Mouse (Mus musculus): ENCODE results near the gene Olfr901. TPM values are rescaled to one million over a fixed set of nuclear protein-coding genes. Genes with fewer than 3 reads are reported as not detected.
"Not testable (repeated sequence)": the region's sequence is repeated elsewhere in the genome, so short reads cannot be mapped to it uniquely, and the experiment has no call there.

Olfr901 gene
- not detected in 2 replicates for polyA plus RNA-seq (2016; fragmentation: Nextera tagmentation; extraction: Ambion mirVana)

- no peak within 1 kb of the TSS for H3K27ac ChIP-seq (replicated peaks)
- 86% methylated on average over 1 of the region's 1 CpGs for WGBS
These were observed at the start of gene Olfr901 for GRCm38 (mm10) chr9:38429155-38429554. TSS of gene Olfr901 (plus strand) at chr9:38429455.

DNA sequence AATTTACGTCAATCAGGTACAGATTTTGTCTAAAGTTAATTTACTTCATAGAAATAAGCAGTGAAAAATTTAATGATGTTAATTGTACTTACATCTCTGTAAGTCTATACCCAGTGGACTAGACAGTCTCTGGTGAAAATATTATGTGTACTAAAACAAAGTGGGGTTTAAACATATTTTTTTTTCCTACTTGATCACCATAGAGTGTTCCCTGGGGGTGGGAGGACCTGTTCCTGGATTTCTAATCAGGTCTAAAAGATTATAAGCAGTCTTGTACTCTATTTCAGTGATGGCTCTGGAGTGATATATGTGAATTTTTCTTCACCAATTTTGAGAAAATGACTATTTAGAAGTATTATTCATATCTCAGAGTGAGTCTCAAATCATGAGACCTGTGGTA, 27.9 kb upstream of the Olfr901 start, which contains the start of gene Olfr147:
Olfr147 (plus strand) TSS at position 301 of the 400 bp plus-strand sequence.
- Histone ChIP-seq H3K27me3 (replicated peaks; ENCODE audit: low read depth, poor library complexity, severe bottlenecking) (no peaks in the 10 kb centered on the region), H3K36me3 (replicated peaks) (no peaks in the 10 kb centered on the region), H3K4me3 (no peak within 1 kb of the TSS), H3K27ac (replicated peaks) (no peak within 1 kb of the TSS), H3K4me1 (no peaks in the 10 kb centered on the region), H3K9me3 (no peaks in the 10 kb centered on the region)
- WGBS: 92% methylated on average over 1 of the region's 1 CpGs
- DNase-seq (ENCODE audit: low spot score): no peak

More at GRCm38 (mm10) chr9:38429155-38429554, at the start of gene Olfr901:
- Histone ChIP-seq H3K9me3 (no peaks in the 10 kb centered on the region), H3K4me3 (no peak within 1 kb of the TSS), H3K36me3 (replicated peaks) (no peaks in the 10 kb centered on the region), H3K4me1 (no peaks in the 10 kb centered on the region), H3K27me3 (replicated peaks; ENCODE audit: low read depth, poor library complexity, severe bottlenecking) (no peaks in the 10 kb centered on the region)
- no peak for DNase-seq (ENCODE audit: low spot score)

DNA sequence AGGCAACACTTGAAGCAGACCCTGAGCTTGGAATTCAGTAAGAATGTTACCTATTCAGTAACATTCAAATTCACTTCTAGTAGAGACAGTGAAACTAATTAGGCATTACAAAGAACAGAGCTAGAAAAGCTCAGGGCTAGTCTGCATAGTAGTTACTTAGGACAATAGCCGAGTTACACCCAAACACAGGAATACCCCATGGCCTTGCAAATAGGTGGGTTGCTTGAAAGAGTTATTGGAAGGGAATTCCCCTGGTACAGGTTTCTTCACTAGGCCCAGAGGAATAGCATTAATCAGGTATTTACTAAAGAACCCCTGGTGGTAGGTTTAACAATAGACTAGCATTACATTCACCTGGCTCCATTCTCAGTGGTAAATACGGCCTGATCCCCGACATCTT, 21.8 kb upstream of the Olfr901 start:
- H3K27me3 ChIP-seq (replicated peaks; ENCODE audit: low read depth, poor library complexity, severe bottlenecking); H3K4me1 ChIP-seq; H3K4me3 ChIP-seq; H3K27ac ChIP-seq (replicated peaks); H3K36me3 ChIP-seq (replicated peaks); H3K9me3 ChIP-seq; DNase-seq (ENCODE audit: low spot score): not testable (repeated sequence)
- 94% methylated on average over 3 of the region's 3 CpGs for WGBS

DNA sequence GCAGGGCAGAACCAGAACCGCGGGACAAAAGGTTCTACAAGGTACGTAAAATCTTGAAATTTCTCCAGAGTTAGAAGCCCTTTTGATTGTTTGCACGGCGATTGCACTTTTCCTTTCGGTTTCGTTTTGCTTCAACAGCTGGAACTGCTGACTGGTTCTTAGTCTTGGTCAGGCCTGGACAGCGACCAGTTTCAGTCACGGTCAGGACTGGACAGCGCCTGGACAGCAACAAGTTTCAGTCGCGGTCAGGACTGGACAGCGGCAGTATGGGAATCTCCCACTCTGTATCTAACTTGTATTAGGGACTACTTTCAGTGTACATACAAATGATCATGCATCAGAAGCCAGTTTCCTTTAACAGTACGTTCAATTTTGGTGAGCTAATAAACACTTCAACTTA, 15.8 kb upstream of the Olfr901 start:
- not testable (repeated sequence) for H3K4me3 ChIP-seq
- WGBS: 93% methylated on average over 14 of the region's 14 CpGs

GRCm38 (mm10) chr9:38423801-38424200, 5.5 kb upstream of the Olfr901 start:
- H3K27me3 ChIP-seq (replicated peaks; ENCODE audit: low read depth, poor library complexity, severe bottlenecking): no peaks in the 10 kb centered on the region
- DNase-seq (ENCODE audit: low spot score): no peak
- H3K27ac ChIP-seq (replicated peaks): no peak overlapping the region
- no peaks in the 10 kb centered on the region for H3K36me3 ChIP-seq (replicated peaks)
- no peaks in the 10 kb centered on the region for H3K4me1 ChIP-seq
- H3K4me3 ChIP-seq: no peak overlapping the region
- H3K9me3 ChIP-seq: no peaks in the 10 kb centered on the region

More for the DNA sequence above, 15.8 kb upstream of the Olfr901 start:
- not testable (repeated sequence) for H3K27me3 ChIP-seq (replicated peaks; ENCODE audit: low read depth, poor library complexity, severe bottlenecking); H3K4me1 ChIP-seq; H3K36me3 ChIP-seq (replicated peaks); H3K27ac ChIP-seq (replicated peaks); H3K9me3 ChIP-seq
- DNase-seq (ENCODE audit: low spot score): peak; percentile 54

GRCm38 (mm10) chr9:38427026-38427425, 2.2 kb upstream of the Olfr901 start:
- no peak overlapping the region for H3K4me3 ChIP-seq
- H3K27ac ChIP-seq (replicated peaks): no peak overlapping the region
- H3K9me3 ChIP-seq: no peaks in the 10 kb centered on the region
- 56% methylated on average over 1 of the region's 1 CpGs for WGBS
- no peak for DNase-seq (ENCODE audit: low spot score)
- no peaks in the 10 kb centered on the region for H3K4me1 ChIP-seq
- no peaks in the 10 kb centered on the region for H3K27me3 ChIP-seq (replicated peaks; ENCODE audit: low read depth, poor library complexity, severe bottlenecking)
- H3K36me3 ChIP-seq (replicated peaks): no peaks in the 10 kb centered on the region

- 87% methylated on average over 5 of the region's 5 CpGs for WGBS
- H3K27ac ChIP-seq (replicated peaks): no peak within 1 kb of the TSS
- DNase-seq (ENCODE audit: low spot score): no peak
These were observed 18.1 kb downstream of the Olfr901 start, which contains the start of gene Olfr902 for GRCm38 (mm10) chr9:38447352-38447751. TSS of gene Olfr902 (plus strand) at chr9:38447652.

DNA sequence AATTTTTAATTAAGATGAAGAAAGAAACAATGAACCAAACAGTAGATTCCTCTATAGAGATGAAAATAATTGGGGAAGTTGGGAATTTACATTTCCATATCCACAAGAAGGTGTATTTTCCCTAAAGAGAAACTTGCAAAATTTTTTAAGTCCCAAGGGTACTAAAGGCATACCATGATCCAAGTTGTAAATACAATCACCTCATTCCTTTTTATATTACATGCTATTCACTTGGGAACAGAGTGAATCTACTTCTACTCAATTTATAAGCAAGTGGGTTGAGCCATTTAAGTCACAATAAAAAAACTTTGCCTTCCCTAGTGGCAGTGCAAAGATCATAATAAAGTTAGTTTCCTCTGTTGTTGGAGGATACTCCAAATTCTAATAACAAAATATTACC, 33.6 kb downstream of the Olfr901 start, which contains the start of gene Olfr904:
Olfr904 (plus strand) TSS at position 301 of the 400 bp plus-strand sequence.
- Histone ChIP-seq H3K9me3 (no peaks in the 10 kb centered on the region), H3K4me3 (no peak within 1 kb of the TSS), H3K27me3 (replicated peaks; ENCODE audit: low read depth, poor library complexity, severe bottlenecking) (no peaks in the 10 kb centered on the region), H3K27ac (replicated peaks) (no peak within 1 kb of the TSS), H3K36me3 (replicated peaks) (no peaks in the 10 kb centered on the region), H3K4me1 (no peaks in the 10 kb centered on the region)
- no peak for DNase-seq (ENCODE audit: low spot score)

More at GRCm38 (mm10) chr9:38447352-38447751, 18.1 kb downstream of the Olfr901 start, which contains the start of gene Olfr902:
- Histone ChIP-seq H3K9me3 (no peaks in the 10 kb centered on the region), H3K4me3 (no peak within 1 kb of the TSS), H3K4me1 (no peaks in the 10 kb centered on the region), H3K27me3 (replicated peaks; ENCODE audit: low read depth, poor library complexity, severe bottlenecking) (no peaks in the 10 kb centered on the region), H3K36me3 (replicated peaks) (no peaks in the 10 kb centered on the region)

DNA sequence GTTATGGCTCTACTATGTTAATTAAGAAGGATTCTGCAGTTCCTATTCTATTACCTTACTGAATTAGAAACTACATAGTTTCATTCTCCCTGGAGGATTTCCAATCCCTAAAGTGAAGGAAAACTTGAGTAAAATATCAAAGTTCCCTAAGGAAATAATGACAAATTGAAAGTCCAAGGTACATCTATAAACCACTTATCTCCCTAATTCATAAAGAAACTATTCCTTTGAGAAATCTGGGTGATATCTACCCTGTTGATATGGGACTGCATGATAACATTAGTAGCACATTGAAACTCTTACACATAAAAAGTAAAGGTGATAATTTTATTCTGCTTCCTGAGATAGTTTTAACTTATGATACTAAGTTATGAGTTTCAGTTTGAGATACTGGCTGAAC, 41.6 kb downstream of the Olfr901 start, which contains the start of gene Olfr905:
Olfr905 (plus strand) TSS at position 301 of the 400 bp plus-strand sequence.
- Histone ChIP-seq H3K36me3 (replicated peaks) (no peaks in the 10 kb centered on the region), H3K27ac (replicated peaks) (no peak within 1 kb of the TSS), H3K9me3 (no peaks in the 10 kb centered on the region), H3K4me1 (no peaks in the 10 kb centered on the region), H3K4me3 (no peak within 1 kb of the TSS), H3K27me3 (replicated peaks; ENCODE audit: low read depth, poor library complexity, severe bottlenecking) (no peaks in the 10 kb centered on the region)
- no peak for DNase-seq (ENCODE audit: low spot score)

Other genes with a start within 250 kb of the Olfr901 start
- not detected in 2 replicates for gene Olfr891, start 248.6 kb upstream of the Olfr901 start, polyA plus RNA-seq (2016; fragmentation: Nextera tagmentation; extraction: Ambion mirVana)
- not detected in 2 replicates for gene Olfr893, start 221.1 kb upstream of the Olfr901 start, polyA plus RNA-seq (2016; fragmentation: Nextera tagmentation; extraction: Ambion mirVana)
- gene Olfr894, start 211.4 kb upstream of the Olfr901 start, polyA plus RNA-seq (2016; fragmentation: Nextera tagmentation; extraction: Ambion mirVana): not detected in 2 replicates
- gene Olfr143, start 176.7 kb upstream of the Olfr901 start, polyA plus RNA-seq (2016; fragmentation: Nextera tagmentation; extraction: Ambion mirVana): not detected in 2 replicates
- gene Olfr895, start 161.6 kb upstream of the Olfr901 start, polyA plus RNA-seq (2016; fragmentation: Nextera tagmentation; extraction: Ambion mirVana): not detected in 2 replicates
- gene Olfr896-ps1, start 138.3 kb upstream of the Olfr901 start, polyA plus RNA-seq (2016; fragmentation: Nextera tagmentation; extraction: Ambion mirVana): not detected in 2 replicates
- gene Olfr25, start 100.4 kb upstream of the Olfr901 start, polyA plus RNA-seq (2016; fragmentation: Nextera tagmentation; extraction: Ambion mirVana): not detected in 2 replicates
- not detected in 2 replicates for gene Olfr898, start 81.0 kb upstream of the Olfr901 start, polyA plus RNA-seq (2016; fragmentation: Nextera tagmentation; extraction: Ambion mirVana)
- gene Olfr250, start 62.6 kb upstream of the Olfr901 start, polyA plus RNA-seq (2016; fragmentation: Nextera tagmentation; extraction: Ambion mirVana): not detected in 2 replicates
- not detected in 2 replicates for gene Olfr251, start 52.4 kb upstream of the Olfr901 start, polyA plus RNA-seq (2016; fragmentation: Nextera tagmentation; extraction: Ambion mirVana)
- not detected in 2 replicates for gene Olfr147, start 27.8 kb upstream of the Olfr901 start, polyA plus RNA-seq (2016; fragmentation: Nextera tagmentation; extraction: Ambion mirVana)
- gene Olfr902, start 18.2 kb downstream of the Olfr901 start, polyA plus RNA-seq (2016; fragmentation: Nextera tagmentation; extraction: Ambion mirVana): not detected in 2 replicates
- not detected in 2 replicates for gene Olfr904, start 33.7 kb downstream of the Olfr901 start, polyA plus RNA-seq (2016; fragmentation: Nextera tagmentation; extraction: Ambion mirVana)
- not detected in 2 replicates for gene Olfr905, start 41.7 kb downstream of the Olfr901 start, polyA plus RNA-seq (2016; fragmentation: Nextera tagmentation; extraction: Ambion mirVana)
- gene Olfr906, start 57.6 kb downstream of the Olfr901 start, polyA plus RNA-seq (2016; fragmentation: Nextera tagmentation; extraction: Ambion mirVana): not detected in 2 replicates
- gene Olfr907, start 66.3 kb downstream of the Olfr901 start, polyA plus RNA-seq (2016; fragmentation: Nextera tagmentation; extraction: Ambion mirVana): not detected in 2 replicates
- not detected in 2 replicates for gene Olfr911-ps1, start 92.1 kb downstream of the Olfr901 start, polyA plus RNA-seq (2016; fragmentation: Nextera tagmentation; extraction: Ambion mirVana)
- gene Olfr910, start 108.4 kb downstream of the Olfr901 start, polyA plus RNA-seq (2016; fragmentation: Nextera tagmentation; extraction: Ambion mirVana): not detected in 2 replicates
- not detected in 2 replicates for gene Olfr912, start 150.7 kb downstream of the Olfr901 start, polyA plus RNA-seq (2016; fragmentation: Nextera tagmentation; extraction: Ambion mirVana)
- gene Olfr913, start 163.3 kb downstream of the Olfr901 start, polyA plus RNA-seq (2016; fragmentation: Nextera tagmentation; extraction: Ambion mirVana): not detected in 2 replicates
- not detected in 2 replicates for gene Olfr914, start 175.6 kb downstream of the Olfr901 start, polyA plus RNA-seq (2016; fragmentation: Nextera tagmentation; extraction: Ambion mirVana)
- not detected in 2 replicates for gene Olfr916, start 230.4 kb downstream of the Olfr901 start, polyA plus RNA-seq (2016; fragmentation: Nextera tagmentation; extraction: Ambion mirVana)
- gene Olfr917, start 236.4 kb downstream of the Olfr901 start, polyA plus RNA-seq (2016; fragmentation: Nextera tagmentation; extraction: Ambion mirVana): not detected in 2 replicates
- not detected in 2 replicates for gene Olfr918, start 245.1 kb downstream of the Olfr901 start, polyA plus RNA-seq (2016; fragmentation: Nextera tagmentation; extraction: Ambion mirVana)

Data from embryonic facial prominence, embryonic 10.5 days (tissue).